Mouse (Mus musculus): ENCODE results near the gene Zbtb14.

Zbtb14 gene

GRCm38 (mm10) chr17:69382511-69383100, at the start of gene Zbtb14:
Gene Zbtb14 (plus strand): TSS chr17:69383050.
- peak; percentile 94 for DNase-seq

- DNase-seq: no peak
These were observed 36.8 kb upstream of the Zbtb14 start for GRCm38 (mm10) chr17:69346056-69346455.

GRCm38 (mm10) chr17:69349014-69349531, 33.8 kb upstream of the Zbtb14 start:
- DNase-seq: no peak

GRCm38 (mm10) chr17:69365049-69365448, 17.8 kb upstream of the Zbtb14 start:
- DNase-seq: no peak

GRCm38 (mm10) chr17:69380838-69381237, 2.0 kb upstream of the Zbtb14 start:
- no peak for DNase-seq

GRCm38 (mm10) chr17:69383201-69383940, 521 bp downstream of the Zbtb14 start:
- DNase-seq: peak; percentile 77

GRCm38 (mm10) chr17:69383941-69384665, 1.3 kb downstream of the Zbtb14 start:
- DNase-seq: peak; percentile 59

- DNase-seq: peak; percentile 17
These were observed 13.5 kb downstream of the Zbtb14 start for GRCm38 (mm10) chr17:69396147-69397033.

GRCm38 (mm10) chr17:69397163-69397562, 14.3 kb downstream of the Zbtb14 start:
- no peak for DNase-seq

- no peak for DNase-seq
These were observed 15.2 kb downstream of the Zbtb14 start for GRCm38 (mm10) chr17:69398092-69398491.

- no peak for DNase-seq
These were observed 18.3 kb downstream of the Zbtb14 start for GRCm38 (mm10) chr17:69401146-69401545.

GRCm38 (mm10) chr17:69416163-69416562, 33.3 kb downstream of the Zbtb14 start:
- no peak for DNase-seq

- peak; percentile 92 for DNase-seq
These were observed 34.2 kb downstream of the Zbtb14 start for GRCm38 (mm10) chr17:69416920-69417661.

GRCm38 (mm10) chr17:69417724-69418373, 35.0 kb downstream of the Zbtb14 start:
- DNase-seq: no peak

GRCm38 (mm10) chr17:69421592-69421991, 38.7 kb downstream of the Zbtb14 start:
- no peak for DNase-seq

GRCm38 (mm10) chr17:69437836-69438235, 55.0 kb downstream of the Zbtb14 start:
- DNase-seq: no peak

GRCm38 (mm10) chr17:69438486-69438885, 55.6 kb downstream of the Zbtb14 start:
- DNase-seq: no peak

- peak; percentile 36 for DNase-seq
These were observed 56.2 kb downstream of the Zbtb14 start, which contains the start of gene Akain1 for GRCm38 (mm10) chr17:69438990-69439491. Gene Akain1 (plus strand): TSS chr17:69439326.

- DNase-seq: peak; percentile 6
These were observed 57.0 kb downstream of the Zbtb14 start for GRCm38 (mm10) chr17:69439571-69440480.

All from kidney, adult 11 months (tissue).